Comparison of ENCODE assay signal across 9 mouse cellular contexts in the genomic region with DNA sequence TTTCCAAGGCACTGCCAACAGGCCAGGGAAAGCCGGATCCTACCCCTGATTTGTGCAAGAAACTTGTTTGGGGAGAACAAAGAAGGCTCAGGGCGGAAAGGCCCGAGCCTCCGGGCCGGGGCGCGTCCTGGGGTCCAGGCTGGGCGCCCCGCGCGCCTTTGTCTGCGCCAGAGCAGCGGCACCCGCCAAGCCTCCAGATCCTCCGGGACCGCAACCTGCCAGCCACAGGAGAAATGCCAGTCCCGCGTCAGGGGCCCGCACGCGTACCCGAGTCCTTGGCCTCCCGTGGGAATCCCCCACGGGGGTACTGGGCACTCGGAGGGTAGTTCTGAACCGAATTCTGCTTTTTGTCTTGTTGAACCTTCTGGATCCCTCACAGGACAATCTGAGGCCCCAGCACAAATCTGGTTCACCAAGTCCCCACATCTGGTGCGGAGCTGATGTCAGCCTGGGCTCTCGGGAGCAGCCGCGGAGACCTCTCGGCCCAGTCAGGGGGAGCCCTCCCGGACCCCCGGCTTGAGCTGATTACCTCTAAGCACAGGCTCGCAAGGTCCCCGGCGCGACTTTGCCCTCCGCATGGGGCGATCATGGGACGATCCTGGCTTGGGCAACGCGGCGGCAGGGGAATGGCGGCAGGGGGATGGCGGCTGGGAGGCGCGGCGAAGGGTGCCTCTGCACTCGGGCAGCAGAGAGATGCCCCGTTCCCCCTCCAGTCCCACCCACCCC. TPM values are rescaled to one million over a fixed set of nuclear protein-coding genes. Genes with fewer than 3 reads are reported as not detected.
DNase-seq lines count a peak whose midpoint lies in the region; ATAC-seq lines count a peak whose summit lies in the region.
"Had no signal": no experiment of that assay in that cellular context is flagged by ENCODE, and none has a peak within 500 bp of the region (broad histone marks: within the 10 kb centered on the region; RNA-seq: fewer than 3 reads in every experiment).

No protein-coding gene starts in this region.

- no peaks in the 10 kb centered on the region for H3K9me3 ChIP-seq in forebrain, embryonic 13.5 days (replicated peaks)
- H3K9me3 ChIP-seq in hindbrain, embryonic 13.5 days: no peaks in the 10 kb centered on the region
- no peaks in the 10 kb centered on the region for H3K9me3 ChIP-seq in liver, embryonic 13.5 days (replicated peaks)
- H3K9me3 ChIP-seq in neural tube, embryonic 15.5 days (replicated peaks): no peaks in the 10 kb centered on the region
- H3K9me3 ChIP-seq: G1E had no signal

- peak overlapping the region; percentile 84 for H3K4me2 ChIP-seq in forebrain, embryonic 13.5 days
- H3K4me2 ChIP-seq in hindbrain, embryonic 13.5 days: peak overlapping the region; percentile 62
- H3K4me2 ChIP-seq in liver, embryonic 13.5 days: peak overlapping the region; percentile 56
- H3K4me2 ChIP-seq in neural tube, embryonic 15.5 days: peak overlapping the region; percentile 86

- peaks cover 6% of the 10 kb centered on the region; the same call in 1 of the 2 replicates for H3K27me3 ChIP-seq in forebrain, embryonic 13.5 days
- 0 out of 2 replicates have a peak, but pooled peaks cover 8% of the 10 kb centered on the region for H3K27me3 ChIP-seq in hindbrain, embryonic 13.5 days
- peaks cover 51% of the 10 kb centered on the region for H3K27me3 ChIP-seq in liver, embryonic 13.5 days
- H3K27me3 ChIP-seq in neural tube, embryonic 15.5 days (replicated peaks): no peaks in the 10 kb centered on the region

- H3K4me3 ChIP-seq in forebrain, embryonic 13.5 days: peak overlapping the region; percentile 84
- H3K4me3 ChIP-seq in hindbrain, embryonic 13.5 days: peak overlapping the region; percentile 87
- H3K4me3 ChIP-seq in liver, embryonic 13.5 days (replicated peaks): peak overlapping the region; percentile 59
- peak overlapping the region; percentile 86 for H3K4me3 ChIP-seq in neural tube, embryonic 15.5 days (replicated peaks)

- H3K9ac ChIP-seq in forebrain, embryonic 13.5 days: peak overlapping the region; percentile 96
- peak overlapping the region; percentile 96 for H3K9ac ChIP-seq in hindbrain, embryonic 13.5 days
- H3K9ac ChIP-seq in liver, embryonic 13.5 days: peak overlapping the region; percentile 70
- H3K9ac ChIP-seq in neural tube, embryonic 15.5 days (replicated peaks): peak overlapping the region; percentile 92

- H3K36me3 ChIP-seq in forebrain, embryonic 13.5 days (ENCODE audit: poor library complexity, severe bottlenecking): no peaks in the 10 kb centered on the region
- no peaks in the 10 kb centered on the region for H3K36me3 ChIP-seq in hindbrain, embryonic 13.5 days
- H3K36me3 ChIP-seq in liver, embryonic 13.5 days: no peaks in the 10 kb centered on the region
- no peaks in the 10 kb centered on the region for H3K36me3 ChIP-seq in neural tube, embryonic 15.5 days
- H3K36me3 ChIP-seq: G1E had no signal

- peaks cover 43% of the 10 kb centered on the region for H3K4me1 ChIP-seq in forebrain, embryonic 13.5 days
- peaks cover 42% of the 10 kb centered on the region for H3K4me1 ChIP-seq in hindbrain, embryonic 13.5 days (replicated peaks)
- peaks cover 13% of the 10 kb centered on the region; the same call in 1 of the 2 replicates for H3K4me1 ChIP-seq in liver, embryonic 13.5 days (replicated peaks)
- H3K4me1 ChIP-seq in neural tube, embryonic 15.5 days: peaks cover 45% of the 10 kb centered on the region

- under 1% methylated on average over 47 of the region's 50 CpGs for WGBS in forebrain, embryonic 13.5 days
- WGBS in hindbrain, embryonic 13.5 days: 1% methylated on average over 47 of the region's 50 CpGs
- WGBS in liver, embryonic 13.5 days (ENCODE audit: insufficient replicate concordance): 2% methylated on average over 50 of the region's 50 CpGs
- WGBS in neural tube, embryonic 15.5 days: under 1% methylated on average over 50 of the region's 50 CpGs

- peak overlapping the region; percentile 77 for H3K27ac ChIP-seq in forebrain, embryonic 13.5 days
- peak overlapping the region; percentile 83 for H3K27ac ChIP-seq in hindbrain, embryonic 13.5 days
- peak overlapping the region; percentile 66 for H3K27ac ChIP-seq in liver, embryonic 13.5 days
- H3K27ac ChIP-seq in neural tube, embryonic 15.5 days (replicated peaks): peak overlapping the region; percentile 82

- peak; percentile 71 for ATAC-seq in forebrain, embryonic 13.5 days
- ATAC-seq in hindbrain, embryonic 13.5 days (ENCODE audit: low FRiP score): peak; percentile 74
- ATAC-seq in liver, embryonic 13.5 days (ENCODE audit: low read depth): peak; percentile 32; the same call in 1 of the 2 replicates
- peak; percentile 71 for ATAC-seq in neural tube, embryonic 15.5 days (ENCODE audit: low FRiP score)

- peak; percentile 46 for DNase-seq in kidney, adult 18-20 months
- no peak for DNase-seq in kidney, adult 11 months
- peak; percentile 65 for DNase-seq in adrenal gland, postnatal 10 days
- DNase-seq in liver, embryonic 13.5 days: no peak
- DNase-seq in T-cell, adult 2 months (ENCODE audit: low spot score): no peak

RNA-seq across cellular contexts. Expression of gene Amotl1, which starts 30.5 kb away (rescaled TPM):
- 10 to 100 TPM; 40.7 to 60.7 TPM for total RNA-seq in adrenal gland, postnatal 10 days (2021)
- 10.6 and 11.9 TPM in 2 replicates for polyA plus RNA-seq in forebrain, embryonic 13.5 days (2015; fragmentation: Nextera tagmentation; extraction: Ambion mirVana)
- polyA plus RNA-seq in hindbrain, embryonic 13.5 days (2015; fragmentation: Nextera tagmentation; extraction: Ambion mirVana): 8.8 and 10.4 TPM in 2 replicates
- 1.6 and 1.8 TPM in 2 replicates for polyA plus RNA-seq in liver, embryonic 13.5 days (2015; fragmentation: Nextera tagmentation; extraction: Ambion mirVana)
- polyA plus RNA-seq in neural tube, embryonic 15.5 days (2015; fragmentation: Nextera tagmentation; extraction: Ambion mirVana): 6.8 and 9.3 TPM in 2 replicates

Comparison
In these comparisons a context has a peak if more than half of its experiments do, and no peak if none do; other contexts are left out.
1. DNase-seq: peak in kidney, adult 18-20 months (single experiment) and adrenal gland, postnatal 10 days (single experiment); none in kidney, adult 11 months (single experiment), liver, embryonic 13.5 days (single experiment) and T-cell, adult 2 months (single experiment).
2. Peak in every context shown above with its lines, with median percentiles within 50 percentile points of each other: ATAC-seq, H3K27ac ChIP-seq, H3K4me2 ChIP-seq, H3K4me3 ChIP-seq and H3K9ac ChIP-seq.